Mouse (Mus musculus): ENCODE data around the gene Ifitm5.

The Ifitm5 gene

GRCm38 (mm10) chr7:140941222-140942051 lies 8.7 kb downstream of the Ifitm5 start, which contains the start of gene Pgghg:
TSS of gene Pgghg (plus strand) at chr7:140941391.
- DNase-seq (ENCODE audit: low read depth in 1 of 2, low spot score in 2 of 2): peak; percentile 79 to 85

- DNase-seq (ENCODE audit: low read depth in 1 of 2, low spot score in 2 of 2): no peak
These were observed 10.4 kb downstream of the Ifitm5 start for GRCm38 (mm10) chr7:140939669-140940171.

- no peak for DNase-seq (ENCODE audit: low read depth in 1 of 2, low spot score in 2 of 2)
These were observed 11.2 kb downstream of the Ifitm5 start for GRCm38 (mm10) chr7:140938896-140939295.

GRCm38 (mm10) chr7:140938436-140938835 lies 11.7 kb downstream of the Ifitm5 start:
- DNase-seq (ENCODE audit: low read depth in 1 of 2, low spot score in 2 of 2): no peak

- no peak for DNase-seq (ENCODE audit: low read depth in 1 of 2, low spot score in 2 of 2)
These were observed 22.9 kb downstream of the Ifitm5 start for GRCm38 (mm10) chr7:140927181-140927580.

GRCm38 (mm10) chr7:140923070-140923775 lies 26.9 kb downstream of the Ifitm5 start:
- DNase-seq (ENCODE audit: low read depth in 1 of 2, low spot score in 2 of 2): no peak

- DNase-seq (ENCODE audit: low read depth in 1 of 2, low spot score in 2 of 2): no peak
These were observed 27.6 kb downstream of the Ifitm5 start for GRCm38 (mm10) chr7:140922398-140923069.

- no peak for DNase-seq (ENCODE audit: low read depth in 1 of 2, low spot score in 2 of 2)
These were observed 28.7 kb downstream of the Ifitm5 start for GRCm38 (mm10) chr7:140921225-140921975.

- DNase-seq (ENCODE audit: low read depth in 1 of 2, low spot score in 2 of 2): no peak
These were observed 29.6 kb downstream of the Ifitm5 start, which contains the start of gene Nlrp6 for GRCm38 (mm10) chr7:140920418-140921029. TSS of gene Nlrp6 (plus strand) at chr7:140920902.

GRCm38 (mm10) chr7:140919911-140920310 lies 30.2 kb downstream of the Ifitm5 start:
- no peak for DNase-seq (ENCODE audit: low read depth in 1 of 2, low spot score in 2 of 2)

- DNase-seq (ENCODE audit: low read depth in 1 of 2, low spot score in 2 of 2): no peak
These were observed 35.9 kb downstream of the Ifitm5 start for GRCm38 (mm10) chr7:140914031-140914690.

GRCm38 (mm10) chr7:140912846-140913482 lies 37.1 kb downstream of the Ifitm5 start:
- no peak for DNase-seq (ENCODE audit: low read depth in 1 of 2, low spot score in 2 of 2)

- DNase-seq (ENCODE audit: low read depth in 1 of 2, low spot score in 2 of 2): no peak
These were observed 37.8 kb downstream of the Ifitm5 start for GRCm38 (mm10) chr7:140912293-140912692.

GRCm38 (mm10) chr7:140908634-140909107 lies 41.4 kb downstream of the Ifitm5 start:
- peak; percentile 33 to 70 for DNase-seq (ENCODE audit: low read depth in 1 of 2, low spot score in 2 of 2)

- DNase-seq (ENCODE audit: low read depth in 1 of 2, low spot score in 2 of 2): peak in 1 of 2 experiments; percentile 14
These were observed 41.9 kb downstream of the Ifitm5 start for GRCm38 (mm10) chr7:140908181-140908580.

- no peak for DNase-seq (ENCODE audit: low read depth in 1 of 2, low spot score in 2 of 2)
These were observed 42.4 kb downstream of the Ifitm5 start for GRCm38 (mm10) chr7:140907697-140908096.

GRCm38 (mm10) chr7:140907131-140907530 lies 43.0 kb downstream of the Ifitm5 start:
- no peak for DNase-seq (ENCODE audit: low read depth in 1 of 2, low spot score in 2 of 2)

- no peak for DNase-seq (ENCODE audit: low read depth in 1 of 2, low spot score in 2 of 2)
These were observed 44.4 kb downstream of the Ifitm5 start for GRCm38 (mm10) chr7:140905642-140906081.

GRCm38 (mm10) chr7:140903212-140903611 lies 46.9 kb downstream of the Ifitm5 start:
- peak in 1 of 2 experiments; percentile 37 for DNase-seq (ENCODE audit: low read depth in 1 of 2, low spot score in 2 of 2)
